Mouse (Mus musculus) embryonic facial prominence, embryonic 13.5 days (tissue): ENCODE data around the gene Unc93a. TPM values are rescaled to one million over a fixed set of nuclear protein-coding genes. Genes with fewer than 3 reads are reported as not detected.
A peak's percentile ranks its signal among the peaks of the same experiment; 100 is the strongest.
"Not testable (repeated sequence)": the region's sequence is repeated elsewhere in the genome, so short reads cannot be mapped to it uniquely, and the experiment has no call there.

Experiments used
- ATAC-seq: fragments of 200-750 bp; cut with Nextera tagmentation; 2 replicates; pipeline ENCODE4 v1.8.0; 2017; ENCODE audit warnings: low read depth; ENCODE audit not compliant: insufficient number of reproducible peaks, insufficient read depth, low FRiP score, low TSS enrichment
- H3K27ac ChIP-seq: fragments of 300-500 bp; sonication (generic); 2 replicates; pipeline ENCODE4 v1.5.1; 2015; ENCODE audit warnings: moderate library complexity, mild to moderate bottlenecking, inconsistent platforms
- H3K27me3 ChIP-seq: fragments of 300-500 bp; sonication (generic); 2 replicates; pipeline ENCODE4 v1.6.1; 2015; ENCODE audit warnings: mild to moderate bottlenecking, inconsistent platforms
- H3K36me3 ChIP-seq: fragments of 300-500 bp; sonication (generic); 2 replicates; pipeline ENCODE4 v1.6.1; 2015; ENCODE audit warnings: mild to moderate bottlenecking, inconsistent platforms
- H3K4me1 ChIP-seq: fragments of 300-500 bp; sonication (generic); 2 replicates; pipeline ENCODE4 v1.6.1; 2015; ENCODE audit warnings: inconsistent platforms
- H3K4me2 ChIP-seq: fragments of 300-500 bp; sonication (generic); 2 replicates; pipeline ENCODE4 v1.6.1; 2015; ENCODE audit warnings: moderate library complexity, mild to moderate bottlenecking, inconsistent platforms
- H3K4me3 ChIP-seq: fragments of 300-500 bp; sonication (generic); 2 replicates; pipeline ENCODE4 v1.5.1; 2015; ENCODE audit warnings: mild to moderate bottlenecking, inconsistent platforms
- H3K9ac ChIP-seq: fragments of 300-500 bp; sonication (generic); 2 replicates; pipeline ENCODE4 v1.6.1; 2015; ENCODE audit warnings: mild to moderate bottlenecking, inconsistent platforms
- H3K9me3 ChIP-seq: fragments of 300-500 bp; sonication (generic); 2 replicates; pipeline ENCODE4 v1.6.1; 2016; ENCODE audit warnings: inconsistent platforms
- whole genome bisulfite sequencing: fragments of 180-500 bp; shearing (Covaris S2); methylation state at CpG from one replicate; pipeline ENCODE4 v1.1.7; 2015; ENCODE audit warnings: mixed read lengths; 5-methylcytosine and 5-hydroxymethylcytosine counted together
- polyA plus RNA-seq: library from polyadenylated mRNA; unstranded; fragments of >200 nt; fragmentation: Nextera tagmentation; extraction: Ambion mirVana; gene quantifications from 2 replicates; pipeline ENCODE4 v1.2.1, GENCODE M21; 2015

Gene Unc93a
- polyA plus RNA-seq, 1 experiment from 2014 or later, result not detected

DNA sequence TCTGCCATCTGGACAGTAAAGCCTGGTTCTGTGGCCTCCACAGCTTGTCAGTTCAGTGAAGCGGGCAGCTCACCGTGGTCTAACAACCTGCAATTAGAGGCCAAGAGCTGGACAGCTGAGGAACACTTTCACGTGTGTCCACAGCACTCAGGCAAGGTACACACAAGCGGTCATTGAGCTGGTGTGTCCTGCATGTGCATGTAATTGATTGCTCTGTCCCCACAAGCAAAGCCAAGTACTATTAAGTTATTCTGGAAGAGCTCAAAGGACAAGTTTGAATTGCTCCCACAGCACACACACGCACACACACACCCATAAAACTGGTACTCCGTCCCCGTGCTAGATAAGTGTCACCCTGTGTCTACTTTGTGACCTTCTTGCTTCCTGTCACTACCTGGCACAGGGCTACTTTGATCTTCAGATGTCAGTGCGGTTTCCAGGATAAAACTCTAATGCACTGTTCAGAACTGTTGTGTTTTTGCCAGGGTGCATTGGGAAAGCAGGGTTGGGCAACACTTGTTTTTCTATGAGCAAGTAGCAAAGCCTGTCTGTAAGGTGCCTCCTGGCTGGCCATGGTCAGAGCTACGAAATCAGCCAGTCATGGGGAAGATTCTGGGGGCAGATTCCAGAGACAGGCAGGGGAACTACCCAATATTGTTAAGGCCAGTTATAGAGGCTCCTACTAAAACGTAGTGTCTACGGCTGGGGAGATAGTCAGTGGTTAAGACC is 1.7 kb downstream of the Unc93a start:
- H3K27me3 ChIP-seq, H3K9me3 ChIP-seq: not testable (repeated sequence)
- WGBS, result 73% methylated on average over 9 of the region's 11 CpGs

DNA sequence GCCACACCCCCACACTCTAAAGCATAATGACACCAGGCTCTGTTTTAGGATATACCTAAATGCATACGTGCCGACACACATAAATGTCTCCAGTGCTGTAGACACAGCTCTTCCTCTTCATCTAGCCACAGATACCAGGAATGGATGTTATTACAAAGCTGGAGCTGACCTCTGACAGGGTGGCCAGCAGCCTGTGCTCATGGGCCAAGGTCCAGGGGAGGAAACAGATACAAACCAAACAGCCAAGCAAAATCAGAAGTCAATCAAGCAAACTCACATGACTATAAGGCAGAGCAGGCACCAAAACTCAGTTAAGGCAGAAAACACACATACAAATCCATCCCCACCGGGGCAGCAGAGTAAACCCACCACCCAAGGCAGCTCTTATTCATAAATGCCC is 2.3 kb downstream of the Unc93a start:
- not testable (repeated sequence) for H3K4me1 ChIP-seq, H3K27ac ChIP-seq, H3K4me2 ChIP-seq, H3K27me3 ChIP-seq, H3K4me3 ChIP-seq, H3K9ac ChIP-seq, H3K9me3 ChIP-seq, H3K36me3 ChIP-seq, ATAC-seq
- no CpG with 5 or more reads among the region's 3 CpGs for WGBS

More for the DNA sequence above, 1.7 kb downstream of the Unc93a start:
- H3K4me3 ChIP-seq, H3K9ac ChIP-seq, ATAC-seq, H3K27ac ChIP-seq, H3K36me3 ChIP-seq, H3K4me1 ChIP-seq, H3K4me2 ChIP-seq: not testable (repeated sequence)

DNA sequence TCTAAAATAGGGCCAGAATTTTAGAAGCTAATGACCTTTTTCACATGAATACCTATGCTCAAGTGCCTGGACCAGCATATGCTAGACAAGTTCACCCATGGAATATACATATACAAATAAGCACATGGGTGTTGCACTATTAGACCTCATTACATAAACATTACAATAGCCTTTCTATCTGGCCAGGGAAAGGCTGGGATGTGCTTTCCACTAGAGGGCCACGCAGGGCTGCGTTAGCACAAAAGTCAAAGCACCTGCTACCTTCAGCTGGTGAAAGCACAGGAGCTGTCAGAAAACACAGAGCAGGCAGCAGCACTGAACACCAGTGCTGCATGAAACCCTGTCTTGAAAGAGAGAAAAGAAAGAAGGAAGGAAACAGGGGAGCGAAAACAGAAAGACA is 7.4 kb downstream of the Unc93a start:
- not testable (repeated sequence) for ATAC-seq, H3K27ac ChIP-seq

DNA sequence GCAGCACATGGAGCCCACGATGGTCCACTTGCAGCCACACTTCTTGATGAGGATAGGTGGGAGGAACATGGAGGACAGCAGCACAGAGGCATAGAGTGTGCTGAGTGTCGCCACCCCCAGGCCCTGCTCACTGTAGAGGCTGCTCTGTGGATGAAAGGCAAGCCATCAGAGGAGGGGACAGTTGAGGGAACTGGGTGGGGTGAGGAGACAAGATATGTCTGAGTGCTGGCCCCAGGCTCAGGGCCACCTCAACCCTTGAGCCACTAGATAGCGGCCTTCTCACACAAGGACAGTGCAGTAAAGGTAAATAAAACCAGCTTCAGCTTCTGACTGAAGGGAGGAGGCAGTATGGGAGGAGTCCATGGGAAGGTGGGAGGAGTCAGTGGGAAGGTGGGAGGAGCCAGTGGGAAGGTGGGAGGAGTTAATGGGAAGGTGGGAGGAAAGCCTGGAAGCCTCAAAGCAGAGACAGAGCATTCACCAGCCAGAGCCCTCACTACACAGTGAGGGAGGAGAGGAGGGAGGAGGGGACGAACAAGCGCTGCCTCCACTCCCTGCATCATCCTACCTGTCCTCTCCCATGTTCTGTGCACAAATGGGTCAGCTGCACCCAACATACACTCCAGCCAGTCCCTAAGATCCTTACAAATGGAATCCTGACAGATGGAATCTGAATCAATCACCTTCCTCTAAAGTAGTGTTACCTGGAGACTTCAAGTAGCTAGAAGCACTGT is 8.1 kb downstream of the Unc93a start:
- not testable (repeated sequence) for H3K36me3 ChIP-seq, H3K4me3 ChIP-seq, H3K27me3 ChIP-seq, H3K4me2 ChIP-seq, H3K27ac ChIP-seq, H3K9ac ChIP-seq, H3K9me3 ChIP-seq, H3K4me1 ChIP-seq
- peak; percentile 50; the same call in 1 of the 2 replicates for ATAC-seq
- 70% methylated on average over 2 of the region's 5 CpGs for WGBS

More for the DNA sequence above, 7.4 kb downstream of the Unc93a start:
- H3K4me1 ChIP-seq, H3K9ac ChIP-seq, H3K4me3 ChIP-seq, H3K9me3 ChIP-seq, H3K36me3 ChIP-seq, H3K4me2 ChIP-seq, H3K27me3 ChIP-seq: not testable (repeated sequence)
- 33% methylated on average over 2 of the region's 3 CpGs for WGBS

DNA sequence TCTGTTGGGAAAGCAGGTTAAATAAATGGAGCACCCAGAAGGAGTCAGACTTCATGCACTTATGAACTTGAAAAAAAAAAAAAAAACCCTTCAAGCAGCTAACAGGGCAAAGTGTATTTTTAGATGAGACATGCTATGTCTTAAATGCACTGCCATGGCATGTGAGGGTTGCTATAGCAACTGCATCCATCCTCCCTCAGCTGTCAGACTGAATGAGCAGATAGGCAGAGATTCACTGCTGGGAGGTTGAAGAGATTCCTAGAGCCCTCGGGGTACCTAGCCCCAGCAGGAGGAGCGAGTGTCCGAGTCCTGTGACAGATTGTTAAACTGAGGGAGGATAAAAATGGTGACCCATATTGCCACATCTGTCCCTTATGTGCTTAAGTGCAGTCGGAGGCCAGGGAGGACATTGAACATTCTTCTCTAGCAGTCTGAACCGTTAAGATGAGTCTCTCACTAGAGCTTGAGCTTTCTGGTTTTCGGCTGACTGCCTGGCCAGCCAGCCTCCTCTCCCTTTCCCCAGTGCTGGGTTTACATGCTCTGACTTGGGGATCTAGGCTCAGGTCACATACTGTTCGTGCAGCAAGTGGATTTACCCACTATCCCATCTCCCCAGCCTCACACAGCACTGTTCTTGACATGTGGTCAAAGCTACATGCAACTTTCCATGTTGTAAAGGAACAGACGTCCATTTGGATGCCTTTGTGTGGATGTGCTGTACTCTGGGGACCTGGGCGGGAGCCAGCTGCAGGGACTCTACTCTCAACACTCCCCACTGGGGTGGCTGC is 18.9 kb downstream of the Unc93a start:
- H3K36me3 ChIP-seq, H3K27me3 ChIP-seq, H3K27ac ChIP-seq, H3K9me3 ChIP-seq, H3K4me1 ChIP-seq, H3K4me3 ChIP-seq, H3K9ac ChIP-seq, H3K4me2 ChIP-seq, ATAC-seq: not testable (repeated sequence)
- WGBS, result 60% methylated on average over 3 of the region's 9 CpGs

DNA sequence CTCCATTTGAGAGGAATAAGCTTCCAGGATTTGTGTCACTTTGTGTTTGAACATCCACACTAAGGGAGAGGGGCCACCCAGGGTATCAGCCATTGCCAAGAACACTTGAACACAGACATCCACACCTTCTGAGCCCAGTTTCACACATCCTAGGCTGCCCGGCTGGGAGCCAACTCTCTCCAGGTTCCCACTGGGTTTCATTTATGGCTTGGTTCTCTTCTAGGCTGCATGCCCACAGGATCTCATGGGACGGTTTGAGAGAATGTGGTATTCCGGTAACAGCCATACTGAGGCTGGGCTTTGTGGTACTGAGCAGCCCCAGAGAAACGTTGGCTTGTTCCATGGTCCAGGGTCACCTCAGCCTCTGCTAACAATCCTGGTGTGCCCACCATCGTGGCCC is 25.0 kb downstream of the Unc93a start:
- not testable (repeated sequence) for H3K4me1 ChIP-seq, H3K27ac ChIP-seq, ATAC-seq, H3K9me3 ChIP-seq, H3K36me3 ChIP-seq, H3K4me3 ChIP-seq, H3K27me3 ChIP-seq, H3K4me2 ChIP-seq, H3K9ac ChIP-seq
- 87% methylated on average over 5 of the region's 5 CpGs for WGBS

DNA sequence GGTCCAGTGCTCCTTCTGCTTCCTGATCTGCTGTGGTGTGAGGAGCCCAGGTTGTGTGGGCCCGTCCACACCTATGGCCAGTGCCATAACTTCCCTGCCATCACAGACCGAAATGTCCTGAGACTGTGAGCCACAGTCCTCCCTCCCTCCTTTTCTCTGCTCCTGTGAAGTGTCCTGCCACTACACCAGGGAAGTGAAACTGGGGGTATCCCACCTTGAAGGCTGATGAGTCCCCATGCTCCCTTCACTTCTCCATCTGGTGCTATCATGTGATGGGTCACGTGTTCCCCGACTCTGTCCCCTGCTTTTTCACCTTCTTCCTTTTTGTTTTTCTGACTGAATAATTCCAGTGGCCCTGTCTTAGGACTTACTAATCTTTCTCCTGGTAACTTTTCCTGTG is 38.6 kb downstream of the Unc93a start:
- H3K9ac ChIP-seq, ATAC-seq, H3K36me3 ChIP-seq, H3K27me3 ChIP-seq, H3K4me3 ChIP-seq, H3K4me1 ChIP-seq, H3K9me3 ChIP-seq, H3K4me2 ChIP-seq, H3K27ac ChIP-seq: not testable (repeated sequence)
- WGBS, result 83% methylated on average over 3 of the region's 4 CpGs

DNA sequence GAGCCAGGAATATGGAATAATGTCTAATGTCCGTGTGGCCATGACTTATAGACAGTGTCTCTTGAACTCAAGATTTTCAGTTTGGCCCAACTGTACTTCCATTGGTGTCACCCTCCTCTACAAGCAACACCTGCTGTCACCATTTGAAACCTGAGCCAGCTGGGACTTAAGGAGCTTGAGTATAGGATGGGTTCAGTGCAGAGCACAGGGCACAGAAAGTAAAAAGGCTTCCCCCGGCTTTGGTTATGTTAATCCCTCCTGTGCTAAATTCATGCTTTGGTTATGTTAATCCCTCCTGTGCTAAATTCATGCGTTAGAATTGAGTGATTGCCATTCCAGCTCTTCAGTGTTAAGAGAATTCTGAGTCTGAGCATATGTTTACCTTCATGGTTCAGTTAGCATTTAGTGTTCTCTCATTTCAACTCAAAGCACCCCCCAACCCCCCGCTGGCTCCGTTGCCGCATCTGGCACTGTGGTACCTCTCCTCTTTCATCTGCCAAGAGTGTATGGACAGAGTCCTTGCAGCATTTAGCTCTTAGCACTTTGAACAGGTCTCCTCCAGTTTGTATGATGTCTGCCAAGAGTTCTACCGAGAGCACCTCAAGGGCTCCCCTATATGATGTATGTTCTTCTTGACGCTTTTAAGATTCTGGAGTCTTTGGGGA is 39.4 kb downstream of the Unc93a start:
- not testable (repeated sequence) for H3K9me3 ChIP-seq, H3K4me1 ChIP-seq, ATAC-seq, H3K9ac ChIP-seq, H3K27me3 ChIP-seq, H3K36me3 ChIP-seq, H3K27ac ChIP-seq, H3K4me3 ChIP-seq, H3K4me2 ChIP-seq
- WGBS, result 56% methylated on average over 7 of the region's 8 CpGs

DNA sequence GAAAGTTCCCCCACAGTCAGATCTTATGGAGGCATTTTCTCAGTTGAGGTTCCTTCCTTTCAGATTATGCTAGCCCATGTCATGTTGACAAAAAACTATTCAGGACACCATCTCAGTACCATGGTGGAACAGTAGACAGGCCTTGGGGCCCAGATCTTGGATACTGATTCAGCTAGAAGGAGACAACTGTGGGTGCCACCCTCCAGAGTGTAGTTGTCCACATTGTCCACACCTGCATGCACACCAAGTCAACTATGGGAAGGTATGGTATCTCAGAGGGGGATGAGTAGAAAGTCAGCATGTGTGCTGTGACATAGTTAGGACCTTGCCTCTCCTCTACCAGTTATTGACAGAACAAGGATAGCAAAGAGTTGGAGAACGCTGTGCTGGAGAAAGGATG is 40.1 kb downstream of the Unc93a start:
- not testable (repeated sequence) for H3K27me3 ChIP-seq, H3K9ac ChIP-seq, H3K4me3 ChIP-seq, H3K36me3 ChIP-seq, H3K4me2 ChIP-seq, H3K9me3 ChIP-seq, ATAC-seq, H3K27ac ChIP-seq, H3K4me1 ChIP-seq
- 78% methylated on average over 1 of the region's 1 CpGs for WGBS

DNA sequence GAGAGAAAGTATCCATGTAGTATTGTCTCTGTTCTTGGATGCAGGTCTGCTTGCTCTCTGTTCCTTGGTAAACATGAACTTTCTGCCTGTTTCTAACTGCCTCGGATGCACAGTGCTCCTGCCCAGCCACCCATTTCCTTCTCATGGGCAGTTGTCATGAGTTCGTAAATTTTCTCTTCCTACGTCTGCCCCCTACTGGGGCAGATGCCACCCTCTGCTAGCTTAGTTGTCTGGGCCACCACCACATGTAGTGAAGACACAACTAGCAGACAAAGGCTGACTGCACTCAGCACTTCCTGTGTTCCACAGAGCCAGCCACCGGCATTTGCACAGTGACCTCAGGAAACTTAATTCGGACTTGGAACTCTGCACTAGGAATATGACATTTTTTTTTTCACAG is 62.4 kb downstream of the Unc93a start:
- not testable (repeated sequence) for H3K27me3 ChIP-seq, H3K4me1 ChIP-seq, H3K9me3 ChIP-seq, ATAC-seq, H3K4me3 ChIP-seq, H3K36me3 ChIP-seq, H3K27ac ChIP-seq, H3K9ac ChIP-seq, H3K4me2 ChIP-seq
- WGBS, result 84% methylated on average over 3 of the region's 5 CpGs

DNA sequence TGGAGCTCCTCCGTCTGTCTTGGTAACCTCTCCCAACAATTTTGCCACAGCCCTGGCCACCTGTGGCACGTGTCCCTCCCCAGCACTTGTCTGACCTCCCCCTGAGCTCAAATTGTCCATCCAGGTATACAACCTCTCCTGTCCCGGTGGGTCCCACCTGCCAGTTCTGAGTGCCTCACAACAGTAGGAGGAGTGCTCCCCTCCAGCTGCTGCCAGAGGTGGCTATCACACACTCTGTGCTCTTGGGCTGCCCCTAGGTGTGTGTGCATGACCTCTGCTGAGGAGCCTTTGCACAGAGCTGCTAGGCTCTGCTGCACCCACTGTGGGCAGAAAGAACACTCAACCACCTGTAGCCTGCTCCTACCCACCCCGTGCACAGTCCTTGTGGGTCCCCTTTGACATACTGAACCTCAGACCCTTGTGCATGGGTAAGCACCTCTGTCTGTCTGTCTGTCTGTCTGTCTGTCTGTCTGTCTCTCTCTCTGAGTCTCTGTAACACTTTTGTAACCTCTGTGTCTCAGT is 63.7 kb downstream of the Unc93a start:
- H3K36me3 ChIP-seq, H3K4me1 ChIP-seq, H3K27ac ChIP-seq, H3K9me3 ChIP-seq, H3K4me3 ChIP-seq, H3K4me2 ChIP-seq, H3K27me3 ChIP-seq, ATAC-seq, H3K9ac ChIP-seq: not testable (repeated sequence)
- 88% methylated on average over 1 of the region's 4 CpGs for WGBS
